Mouse (Mus musculus): ENCODE data around the gene Sp7.

DNA sequence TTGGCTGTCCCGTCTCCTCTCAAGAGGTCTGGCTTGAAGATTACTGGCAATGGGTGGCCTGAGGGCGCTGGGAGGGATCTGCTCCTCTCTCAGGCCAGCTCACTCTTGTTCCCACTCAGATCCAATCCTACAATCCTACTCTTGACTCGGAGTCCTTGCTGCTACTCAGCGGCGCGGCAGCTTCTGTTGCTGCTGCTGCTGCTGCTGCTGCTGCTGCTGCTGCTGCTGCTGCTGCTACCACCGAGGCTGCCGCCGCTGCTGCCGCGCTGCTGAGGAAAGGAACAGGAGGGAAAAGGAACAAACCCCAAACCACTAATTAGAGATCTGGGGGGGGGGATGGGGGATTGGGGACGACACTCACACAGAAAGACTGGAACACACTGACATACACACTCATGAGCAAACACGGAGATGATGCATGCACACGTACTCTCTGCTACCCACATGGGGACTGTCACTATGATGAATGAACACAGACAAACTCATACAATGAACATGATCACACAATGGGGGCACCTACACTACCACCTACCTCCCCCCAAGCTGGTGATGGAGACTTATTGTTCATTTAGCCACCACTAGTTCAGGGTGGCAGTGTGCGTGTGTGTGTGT lies at the start of gene Sp7:
- TF ChIP-seq POLR2A (IDR thresholded peaks at IDR 0.05; ENCODE audit: low read depth, low read length) = no peak
- TF ChIP-seq CTCF (IDR thresholded peaks at IDR 0.05; ENCODE audit: extremely low read depth, insufficient read length, insufficient replicate concordance, low read depth, low read length) = no peak

All from small intestine, adult 2 months (tissue).